Mouse (Mus musculus) small intestine, adult 2 months (tissue): ENCODE measurements at regions not wholly inside any gene's neighbourhood (a gene's known extent, or its start where the extent isn't known, plus 50 kb on each side); places are given as distances from the start of the nearest gene placed in this dataset.

Experiments used
- CTCF ChIP-seq: fragments of 200-500 bp; IDR thresholded peaks from 2 replicates; pipeline ENCODE4 v1.5.1; 2012; ENCODE audit warnings: low read depth, mild to moderate bottlenecking, control low read depth, inconsistent platforms, low read length, moderate library complexity, mixed read lengths; ENCODE audit not compliant: insufficient replicate concordance, insufficient read length; ENCODE audit errors: extremely low read depth
- POLR2A ChIP-seq: fragments of 200-500 bp; IDR thresholded peaks from 2 replicates; pipeline ENCODE4 v1.6.1; 2012; ENCODE audit warnings: low read depth, mild to moderate bottlenecking, control low read depth, inconsistent platforms, low read length, moderate library complexity

GRCm38 (mm10) chr13:59320261-59320660 lies 264.8 kb downstream of the Agtpbp1 start:
- TF ChIP-seq CTCF, result no peak
- no peak for TF ChIP-seq POLR2A
